10 mouse cellular contexts compared by ENCODE assay signal in the genomic region with DNA sequence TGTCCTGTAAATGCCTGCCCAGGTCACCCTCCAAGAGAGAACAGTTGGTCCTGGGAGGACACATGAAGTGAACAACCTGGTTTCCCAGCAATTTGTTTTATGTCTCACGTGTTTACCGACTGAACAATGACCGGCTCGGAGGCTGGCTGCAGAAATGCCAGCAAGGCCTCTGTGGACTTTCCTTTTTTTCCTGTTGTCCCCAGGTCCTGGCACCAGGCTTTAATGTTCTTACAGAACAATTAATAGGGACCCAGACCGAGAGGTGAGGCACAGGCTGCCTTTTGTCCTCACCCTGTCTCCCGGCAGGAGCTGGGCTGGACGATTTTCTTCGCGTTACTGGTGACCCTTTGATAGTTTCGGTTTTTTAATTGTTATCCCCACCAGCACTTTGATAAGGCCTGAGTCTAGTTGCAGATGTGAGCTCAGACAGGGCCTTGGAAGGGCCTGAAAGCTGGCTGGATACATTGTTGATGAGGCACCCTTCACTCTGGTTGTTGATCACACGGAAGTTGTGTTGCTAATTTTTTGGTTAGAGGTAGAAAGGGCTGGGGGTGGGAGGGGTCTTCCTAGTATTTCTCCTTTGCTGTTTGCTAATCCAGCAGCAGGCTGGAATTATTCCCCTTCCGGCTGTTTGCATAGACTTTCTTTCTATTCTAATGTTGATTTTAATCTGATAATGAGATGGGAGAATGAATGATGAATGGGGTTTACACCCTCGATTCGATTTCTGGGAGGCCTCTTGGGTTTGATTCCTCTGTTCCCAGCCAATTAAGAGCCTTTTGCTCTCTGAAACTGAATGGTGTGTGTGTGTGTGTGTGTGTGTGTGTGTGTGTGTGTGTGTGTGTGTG. TPM values are rescaled to one million over a fixed set of nuclear protein-coding genes. Genes with fewer than 3 reads are reported as not detected.
DNase-seq lines count a peak whose midpoint lies in the region; ATAC-seq lines count a peak whose summit lies in the region.
"Had no signal": no experiment of that assay in that cellular context is flagged by ENCODE, and none has a peak within 500 bp of the region (broad histone marks: within the 10 kb centered on the region; RNA-seq: fewer than 3 reads in every experiment).

No protein-coding gene starts in this region.

- H3K9ac ChIP-seq in heart, embryonic 13.5 days = peak overlapping the region; percentile 98
- peak overlapping the region; percentile 91 for H3K9ac ChIP-seq in forebrain, embryonic 12.5 days
- H3K9ac ChIP-seq in kidney, embryonic 15.5 days = peak overlapping the region; percentile 90

- DNase-seq in heart, postnatal 4 days = no peak
- peak; percentile 42 for DNase-seq in neural tube, embryonic 10.5 days (ENCODE audit: extremely low spot score, low spot score)
- DNase-seq in urinary bladder, adult 2 months (ENCODE audit: low spot score) = no peak
- no peak for DNase-seq in c-Kit-positive CD71-positive TER-119-positive erythroid progenitor cells, embryonic 14.5 days (ENCODE audit: low spot score)
- no peak for DNase-seq in cerebellum, postnatal 4 days (ENCODE audit: low spot score in 2 of 2)

- H3K4me2 ChIP-seq in heart, embryonic 13.5 days = peak overlapping the region; percentile 86
- peak overlapping the region; percentile 72 for H3K4me2 ChIP-seq in forebrain, embryonic 12.5 days
- H3K4me2 ChIP-seq in kidney, embryonic 15.5 days = peak overlapping the region; percentile 84

- H3K4me1 ChIP-seq in heart, embryonic 13.5 days = peaks cover 71% of the 10 kb centered on the region
- H3K4me1 ChIP-seq in forebrain, embryonic 12.5 days = peaks cover 49% of the 10 kb centered on the region
- peaks cover 51% of the 10 kb centered on the region for H3K4me1 ChIP-seq in kidney, embryonic 15.5 days

- H3K4me3 ChIP-seq in heart, embryonic 13.5 days = peak overlapping the region; percentile 80
- peak overlapping the region; percentile 85 for H3K4me3 ChIP-seq in forebrain, embryonic 12.5 days (replicated peaks)
- H3K4me3 ChIP-seq in kidney, embryonic 15.5 days (replicated peaks) = peak overlapping the region; percentile 70
- H3K4me3 ChIP-seq: megakaryocyte, embryonic 14.5 days had no signal

- WGBS in heart, embryonic 13.5 days = 13% methylated on average over 14 of the region's 14 CpGs
- 2% methylated on average over 14 of the region's 14 CpGs for WGBS in forebrain, embryonic 12.5 days
- 13% methylated on average over 14 of the region's 14 CpGs for WGBS in kidney, embryonic 15.5 days

- no peak for ATAC-seq in heart, embryonic 13.5 days (ENCODE audit: extremely low read depth, insufficient number of reproducible peaks, low FRiP score, low TSS enrichment)
- ATAC-seq in forebrain, embryonic 12.5 days (ENCODE audit: low FRiP score) = no peak
- ATAC-seq in kidney, embryonic 15.5 days (replicated peaks; ENCODE audit: low FRiP score) = no peak

- peak overlapping the region; percentile 91 for H3K27ac ChIP-seq in heart, embryonic 13.5 days (replicated peaks)
- peak overlapping the region; percentile 84 for H3K27ac ChIP-seq in forebrain, embryonic 12.5 days
- peak overlapping the region; percentile 75 for H3K27ac ChIP-seq in kidney, embryonic 15.5 days

- H3K9me3 ChIP-seq in heart, embryonic 13.5 days = no peaks in the 10 kb centered on the region
- no peaks in the 10 kb centered on the region for H3K9me3 ChIP-seq in forebrain, embryonic 12.5 days
- H3K9me3 ChIP-seq in kidney, embryonic 15.5 days (replicated peaks) = no peaks in the 10 kb centered on the region

- no peaks in the 10 kb centered on the region for H3K36me3 ChIP-seq in heart, embryonic 13.5 days
- H3K36me3 ChIP-seq in forebrain, embryonic 12.5 days (replicated peaks) = no peaks in the 10 kb centered on the region
- H3K36me3 ChIP-seq in kidney, embryonic 15.5 days = 0 out of 2 replicates have a peak, but pooled peaks cover 3% of the 10 kb centered on the region

- H3K27me3 ChIP-seq in heart, embryonic 13.5 days (replicated peaks) = no peaks in the 10 kb centered on the region
- no peaks in the 10 kb centered on the region; the same call in 1 of the 2 replicates for H3K27me3 ChIP-seq in forebrain, embryonic 12.5 days
- H3K27me3 ChIP-seq in kidney, embryonic 15.5 days = no peaks in the 10 kb centered on the region
- H3K27me3 ChIP-seq: CH12.LX had no signal

RNA-seq across cellular contexts. Expression of gene Sh3bp4, which starts 2.2 kb away (rescaled TPM):
- polyA plus RNA-seq in heart, embryonic 13.5 days (2015; fragmentation: Nextera tagmentation; extraction: Ambion mirVana) = 19.2 and 19.6 TPM in 2 replicates
- 10 to 100 TPM; 43.5 to 45.3 TPM for total RNA-seq in heart, postnatal 4 days (2021)
- polyA plus RNA-seq in forebrain, embryonic 12.5 days (2016; fragmentation: Nextera tagmentation; extraction: Ambion mirVana) = 26.5 and 27.1 TPM in 2 replicates
- polyA plus RNA-seq in kidney, embryonic 15.5 days (2015; fragmentation: Nextera tagmentation; extraction: Ambion mirVana) = 25.4 and 28.7 TPM in 2 replicates
- 11.4 and 12.0 TPM in 2 replicates for polyA plus RNA-seq in urinary bladder, adult 2 months (2012; rRNA removed)
- total RNA-seq: CH12.LX had no signal
